Mouse (Mus musculus) thymus, postnatal 10 days (tissue): ENCODE measurements at regions not wholly inside any gene's neighbourhood (a gene's known extent, or its start where the extent isn't known, plus 50 kb on each side); places are given as distances from the start of the nearest gene placed in this dataset.

ENCODE experiments used
- DNase-seq, 2 experiments: peaks; one replicate each; pipeline ENCODE4 v3.0.0; 2021; ENCODE audit warnings: low spot score in 2 of 2

DNA sequence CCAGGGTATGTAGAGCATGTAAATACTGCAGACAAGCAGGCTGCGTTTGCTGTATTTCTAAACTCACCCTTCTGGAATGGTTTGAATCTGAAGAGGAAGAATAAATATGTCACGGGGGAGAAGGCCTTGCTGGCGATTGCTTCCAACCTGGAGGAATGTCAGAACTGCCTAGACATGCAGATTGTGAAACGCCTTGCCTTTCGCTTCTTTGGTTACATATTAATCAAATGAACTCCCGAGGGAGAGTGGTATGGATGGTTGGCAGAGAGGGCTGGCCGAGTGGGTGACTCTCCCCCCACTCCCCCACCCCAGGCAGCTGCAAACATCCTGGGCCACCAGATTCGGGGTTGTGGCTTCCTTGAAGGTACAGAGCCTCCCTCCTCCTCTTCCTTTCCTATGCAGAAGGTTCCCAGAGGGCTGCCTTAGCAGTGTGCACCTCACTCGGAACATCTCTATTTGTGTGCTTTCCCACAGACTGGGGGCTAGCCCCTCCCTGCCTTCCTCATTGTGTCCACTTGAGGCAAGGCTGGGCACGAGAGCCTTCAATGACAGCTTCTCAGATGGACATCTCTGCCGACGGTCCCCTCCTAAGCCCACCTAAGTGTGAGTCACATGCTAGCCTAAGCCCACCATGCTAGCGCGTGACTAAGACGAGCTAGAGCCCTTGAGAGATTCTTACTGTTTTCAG lies 93.3 kb downstream of the Zfp281 start:
- no peak for DNase-seq

DNA sequence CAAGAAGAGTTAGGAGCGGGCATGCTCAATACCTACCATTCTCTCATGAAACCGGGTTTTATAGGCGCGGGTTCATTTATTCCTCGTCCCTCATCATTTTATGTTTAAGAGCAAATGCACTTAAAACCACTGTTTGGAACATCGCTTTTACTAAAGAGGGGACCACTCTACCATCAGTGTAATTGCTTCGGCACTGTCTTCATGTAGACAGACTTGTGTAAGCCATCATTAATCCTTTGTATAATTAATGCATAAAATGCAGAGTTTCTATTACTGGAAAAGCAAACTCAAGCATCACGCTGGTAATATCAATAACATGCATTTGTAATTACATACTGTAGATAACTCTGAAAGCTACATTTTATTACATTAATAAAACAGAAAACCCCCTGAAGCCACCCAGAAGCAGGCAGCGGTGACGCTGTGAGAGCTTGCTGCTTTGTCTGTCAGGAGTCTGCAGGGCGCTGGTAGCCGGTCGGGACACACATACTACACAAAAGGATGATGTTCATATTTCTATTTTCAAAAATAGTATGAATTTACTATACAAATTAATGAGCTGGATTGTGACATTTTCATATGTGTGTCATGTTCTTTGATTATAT lies 99.2 kb downstream of the Zfp281 start:
- no peak for DNase-seq

DNA sequence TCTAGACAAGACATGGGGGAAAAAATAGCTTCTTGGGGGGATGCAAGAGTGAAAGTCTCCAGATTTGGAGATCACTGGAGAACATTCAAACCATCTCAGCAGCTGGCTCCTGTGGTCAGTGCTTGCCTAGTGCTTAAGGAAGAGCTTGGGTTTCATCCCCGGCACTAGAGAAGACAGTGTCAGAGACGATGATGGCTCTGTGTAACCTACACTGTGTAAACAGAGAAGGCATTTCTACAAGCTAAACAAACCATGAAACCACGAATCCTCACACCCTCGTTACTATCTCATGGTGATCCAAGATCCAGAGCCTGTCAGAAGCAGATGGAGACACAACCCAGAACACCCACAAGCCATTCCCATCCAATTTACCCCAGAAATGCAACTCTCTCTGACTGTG lies 100.5 kb downstream of the Zfp281 start:
- no peak for DNase-seq

DNA sequence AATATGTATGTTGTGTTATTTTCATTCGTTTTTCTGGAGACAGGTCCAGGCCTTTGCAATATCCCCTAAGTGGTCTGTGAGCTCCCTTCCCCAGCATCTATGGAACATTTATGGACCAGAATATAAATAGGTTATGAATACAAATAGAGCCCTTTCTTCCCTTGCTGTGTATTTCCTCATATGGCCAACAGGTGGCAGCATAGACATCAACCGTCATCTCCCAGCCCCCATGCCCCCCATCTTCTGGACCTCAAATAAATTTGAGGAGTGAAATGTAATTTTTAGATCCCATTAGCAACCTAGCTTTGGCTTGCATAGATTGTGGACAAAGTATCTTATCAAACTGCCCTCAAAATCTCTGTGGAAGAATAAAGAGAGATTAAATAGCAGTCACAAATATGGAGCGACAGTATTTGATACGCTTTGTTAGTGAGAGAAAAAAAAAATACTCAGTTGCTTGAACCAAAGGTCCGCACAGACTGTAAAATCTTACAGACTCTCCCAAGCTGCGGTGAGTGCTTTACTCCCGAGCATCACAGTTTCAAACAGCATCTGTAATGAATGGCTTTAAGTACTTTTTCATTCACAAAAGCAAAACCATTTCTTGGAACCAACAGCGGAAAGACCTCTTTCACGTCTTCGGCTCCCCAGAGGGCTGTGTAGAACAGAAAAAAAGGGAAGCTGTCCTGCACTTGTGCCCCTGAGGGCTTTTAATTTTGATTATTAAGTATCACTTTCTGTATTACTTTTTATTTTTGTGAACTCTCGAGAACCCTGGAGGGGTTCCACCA lies 101.6 kb downstream of the Zfp281 start:
- peak in 1 of 2 experiments; percentile 28 for DNase-seq

DNA sequence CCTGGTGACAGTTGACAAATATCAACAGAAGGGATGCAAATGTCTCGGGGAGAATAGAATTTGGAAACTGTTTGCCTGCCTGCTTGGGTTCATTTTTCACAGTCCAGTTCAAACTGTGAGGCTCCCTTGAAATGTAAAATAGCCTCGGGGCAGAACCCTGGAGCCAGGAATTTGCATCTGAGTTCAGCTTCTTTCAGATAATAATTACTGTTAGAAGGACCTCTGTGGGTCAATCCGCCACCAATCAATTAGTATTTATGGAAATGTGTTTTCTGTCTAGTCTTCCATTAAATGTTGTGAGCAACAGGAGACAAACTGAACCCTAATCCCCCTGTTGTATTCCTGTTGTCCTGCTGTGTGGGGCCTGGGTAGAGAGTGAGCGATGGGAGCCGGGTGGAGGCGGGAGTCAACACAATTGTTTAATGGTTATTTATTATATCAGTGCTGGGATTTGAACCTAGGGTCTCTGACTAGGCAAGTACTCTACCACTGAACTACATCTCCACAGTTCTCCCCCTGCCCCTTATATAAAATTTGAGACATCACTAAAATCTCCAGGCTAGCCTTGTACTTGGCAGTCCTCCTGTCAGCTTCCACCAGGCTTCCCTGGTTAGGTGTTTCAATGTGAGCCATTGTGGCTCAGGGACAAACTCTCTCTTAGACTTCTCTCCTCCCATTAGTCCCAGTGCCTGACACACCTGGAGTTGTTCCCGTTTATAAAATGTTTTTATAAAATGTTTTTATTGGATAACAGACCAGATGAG lies 103.3 kb downstream of the Zfp281 start:
- no peak for DNase-seq

DNA sequence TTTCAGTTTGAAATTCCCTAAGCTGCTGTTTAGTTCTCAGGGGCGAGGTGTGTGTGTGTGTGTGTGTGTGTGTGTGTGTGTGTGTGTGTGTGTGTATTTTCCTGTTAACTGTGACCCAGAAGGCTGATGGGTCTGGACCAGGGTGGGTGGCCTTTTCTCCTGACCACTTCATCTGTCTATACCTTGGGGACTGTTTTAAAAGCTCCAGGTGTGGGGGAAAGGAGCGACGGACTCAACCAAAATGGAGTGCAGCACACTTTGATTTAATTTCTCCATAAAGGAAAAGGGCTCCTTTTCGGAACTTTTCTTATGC lies 103.9 kb downstream of the Zfp281 start:
- no peak for DNase-seq

DNA sequence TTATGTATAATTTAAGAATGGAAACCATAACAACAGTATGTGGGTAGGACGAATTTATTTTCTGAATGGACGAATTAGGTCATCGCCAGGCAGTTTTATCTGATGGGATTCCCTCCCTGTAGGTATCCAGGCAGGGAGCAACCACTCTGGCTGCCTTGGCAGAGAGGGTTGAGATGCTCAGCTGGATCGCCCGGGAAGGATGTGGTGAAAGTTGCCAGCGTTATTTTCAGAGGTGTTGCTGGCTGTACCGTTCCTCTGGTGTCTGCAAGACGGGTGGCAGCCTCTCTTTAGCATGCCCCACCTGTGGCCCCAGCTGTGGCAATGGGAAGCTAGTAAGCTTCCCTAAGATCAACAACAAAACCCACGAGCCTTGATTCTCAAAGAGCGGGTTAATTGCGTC lies 105.9 kb downstream of the Zfp281 start:
- DNase-seq: peak; percentile 68 to 74

DNA sequence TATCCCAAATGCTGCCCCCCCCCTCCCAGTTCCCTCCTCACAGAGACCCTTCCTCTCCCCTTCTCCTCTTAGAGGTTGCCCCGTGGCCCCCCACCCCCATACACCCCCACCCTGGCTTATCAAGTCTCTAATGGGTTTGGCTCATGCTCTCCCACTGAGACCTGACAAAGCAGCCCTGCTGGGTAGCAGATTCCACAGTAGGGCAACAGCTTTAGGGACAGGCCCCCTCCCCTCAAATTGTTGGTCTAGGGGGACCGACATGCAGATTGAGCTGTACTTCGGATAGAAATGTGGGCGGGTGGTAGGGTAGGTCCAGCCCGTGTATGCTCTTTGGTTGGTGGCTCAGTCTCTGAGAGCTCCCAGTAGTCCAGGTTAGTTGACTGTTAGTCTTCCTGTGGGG lies 113.3 kb downstream of the Zfp281 start:
- DNase-seq: no peak

DNA sequence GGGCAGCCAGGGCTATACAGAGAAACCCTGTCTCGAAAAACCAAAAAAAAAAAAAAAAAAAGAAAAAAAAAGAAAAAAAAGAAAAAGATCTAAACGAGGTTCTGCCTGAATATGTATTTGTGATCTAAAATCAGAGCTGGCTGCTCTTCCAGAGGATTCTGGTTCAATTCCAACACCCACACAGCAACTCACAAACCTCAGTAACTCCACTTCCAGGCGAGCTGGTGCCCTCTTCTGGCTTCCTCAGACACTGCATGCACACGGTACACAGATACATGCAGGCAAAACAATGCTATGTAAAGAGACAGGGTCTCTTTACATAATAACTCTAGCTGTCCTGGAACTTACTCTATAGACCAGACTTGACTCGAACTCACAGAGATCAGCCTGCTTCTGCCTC lies 114.8 kb downstream of the Zfp281 start:
- DNase-seq: peak; percentile 31 to 67

DNA sequence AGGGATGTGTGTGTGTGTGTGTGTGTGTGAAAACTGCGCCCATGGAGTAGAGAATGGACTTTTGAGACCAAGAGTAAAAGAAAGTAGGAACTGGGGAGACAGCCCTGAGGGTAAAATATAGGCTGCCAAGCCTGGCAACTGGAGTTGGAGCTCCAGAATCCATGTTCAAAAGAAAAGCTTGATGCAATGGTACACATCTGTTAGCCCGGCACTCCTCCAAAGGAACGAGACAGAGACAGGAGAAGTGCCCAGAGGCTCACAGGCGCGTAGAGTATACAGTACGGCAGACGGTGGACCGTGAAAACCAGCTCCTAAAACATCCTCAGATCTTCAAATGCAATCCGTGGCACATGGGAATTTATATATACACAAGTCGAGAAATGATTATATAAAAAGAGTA lies 116.4 kb downstream of the Zfp281 start:
- DNase-seq: no peak

DNA sequence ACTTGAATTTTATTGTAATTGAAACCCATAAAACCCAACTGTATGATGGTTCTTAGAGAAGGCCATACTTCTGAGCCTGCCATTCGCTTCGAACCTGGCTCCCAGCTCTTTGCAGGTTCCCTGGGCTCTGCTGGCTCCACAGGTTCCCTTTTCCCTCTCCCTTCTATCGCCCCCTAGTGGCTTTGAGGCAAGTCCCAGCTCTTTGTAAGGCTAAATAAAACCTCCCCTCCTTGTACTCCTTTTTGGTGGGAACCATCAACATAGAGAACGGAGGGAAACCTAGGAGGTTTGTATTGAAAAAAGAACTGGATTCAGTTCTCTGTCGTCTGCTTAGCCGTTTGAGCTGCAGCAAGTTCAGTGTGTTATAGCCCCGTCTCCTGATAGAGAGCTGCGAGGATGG lies 124.5 kb downstream of the Zfp281 start:
- peak; percentile 12 to 77 for DNase-seq

DNA sequence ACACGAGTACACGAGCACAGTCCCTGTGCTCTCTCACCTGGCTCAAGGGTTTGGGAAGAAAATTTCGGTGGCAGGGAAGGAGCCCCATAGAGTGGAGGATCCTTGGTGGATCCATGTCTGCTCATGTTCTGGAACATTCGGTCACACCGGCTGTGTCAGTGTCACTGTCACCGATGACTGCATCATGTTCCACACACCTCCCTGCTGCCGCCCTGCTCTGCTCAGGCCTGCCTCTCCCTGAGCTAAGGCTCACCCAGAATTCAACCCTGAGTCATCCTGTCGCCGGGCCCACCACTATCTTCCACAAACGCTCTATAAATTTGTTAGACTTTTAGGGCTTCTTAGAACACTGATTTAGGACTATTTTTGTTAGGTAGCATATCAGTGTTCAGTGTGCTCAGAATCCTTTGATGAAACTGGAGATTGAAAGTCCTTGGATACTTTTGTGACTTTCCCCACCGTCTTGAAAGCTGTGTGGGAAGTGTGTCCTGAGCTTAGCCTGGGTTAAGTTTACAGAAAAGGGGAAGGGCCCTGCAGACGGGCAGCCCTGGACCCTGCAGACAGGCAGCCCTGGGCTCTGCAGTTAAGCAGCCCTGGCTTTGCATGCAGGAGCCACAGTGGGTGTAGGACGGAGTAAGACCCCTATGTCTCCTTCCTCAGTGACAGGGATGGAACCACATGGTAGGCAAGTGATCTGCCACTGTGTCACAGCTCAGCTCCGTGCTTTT lies 126.9 kb downstream of the Zfp281 start:
- no peak for DNase-seq

DNA sequence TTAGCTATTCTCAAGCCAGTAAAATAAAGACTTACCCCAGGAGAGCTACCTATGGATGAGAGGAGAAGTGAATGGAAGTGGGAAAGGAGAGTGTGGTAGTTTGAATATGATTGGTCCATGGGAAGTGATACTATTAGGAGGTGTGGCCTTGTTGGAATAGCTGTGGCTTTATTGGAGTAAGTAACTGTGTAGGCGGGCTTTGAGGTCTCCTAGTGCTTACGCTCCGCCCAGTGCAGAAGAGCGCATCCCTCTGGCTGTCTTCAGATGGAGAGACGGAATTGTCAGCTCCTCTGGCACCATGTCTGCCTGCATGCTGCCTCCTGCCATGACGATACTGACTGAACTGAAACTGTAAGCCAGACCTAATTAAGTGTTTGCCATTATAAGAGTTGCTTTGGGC lies 129.6 kb downstream of the Zfp281 start:
- DNase-seq: no peak

DNA sequence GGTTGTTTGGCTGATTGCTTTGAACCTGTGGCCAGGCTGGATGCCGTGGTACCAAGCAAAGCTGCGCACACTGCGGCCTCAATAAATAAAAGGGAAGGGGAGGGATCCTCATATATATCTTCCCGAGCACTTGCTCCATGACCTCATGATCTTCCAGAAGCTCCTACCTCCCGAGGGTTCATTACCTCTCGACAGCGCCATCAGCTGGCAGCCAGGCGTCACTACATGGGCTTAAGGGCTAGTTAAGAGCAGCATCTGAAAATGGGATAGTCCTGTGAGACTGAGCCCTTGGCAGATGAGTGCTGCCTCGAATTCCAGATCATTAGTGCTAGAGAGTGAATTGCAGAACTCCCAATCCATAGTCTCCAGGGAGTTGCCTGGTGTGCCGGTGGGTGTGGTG lies 134.0 kb downstream of the Zfp281 start:
- no peak for DNase-seq

DNA sequence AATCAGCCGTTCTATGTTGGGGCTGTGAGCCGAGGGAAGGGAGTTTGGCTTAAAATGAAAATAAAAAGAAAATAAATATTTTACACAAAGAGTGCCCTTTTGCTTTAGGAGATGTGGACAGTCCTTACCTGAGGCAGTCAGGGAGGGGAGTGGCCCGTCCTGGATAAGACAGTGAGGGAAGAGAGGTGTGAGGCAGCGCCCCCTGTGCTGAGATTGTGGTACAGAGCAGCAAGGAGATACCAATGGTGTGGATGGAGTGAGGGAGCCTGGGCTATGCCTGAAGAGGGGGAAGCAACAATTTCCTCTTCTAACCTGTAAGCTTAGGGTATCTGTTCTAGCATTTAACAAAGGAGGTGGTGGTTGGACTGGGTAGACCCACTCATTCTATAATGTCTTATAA lies 134.5 kb downstream of the Zfp281 start:
- no peak for DNase-seq

DNA sequence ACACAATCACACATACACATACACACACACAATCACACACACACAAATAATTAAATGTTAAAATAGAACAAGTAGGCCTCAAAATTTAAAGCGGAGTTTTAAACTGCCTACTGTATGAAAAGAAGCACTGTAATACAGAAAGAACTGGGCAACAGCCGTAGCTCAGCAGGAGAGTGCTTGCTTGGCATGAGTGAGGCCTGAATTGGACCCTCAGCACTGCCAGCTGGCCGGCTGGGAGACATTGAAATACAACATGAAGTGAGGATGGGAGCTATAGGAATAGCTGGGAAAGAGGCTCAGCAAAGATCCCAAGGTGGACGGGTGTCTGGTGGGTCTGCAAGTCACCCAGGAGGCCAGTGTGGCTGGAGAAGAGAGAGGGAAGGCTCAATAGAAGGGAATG lies 136.8 kb downstream of the Zfp281 start:
- no peak for DNase-seq

DNA sequence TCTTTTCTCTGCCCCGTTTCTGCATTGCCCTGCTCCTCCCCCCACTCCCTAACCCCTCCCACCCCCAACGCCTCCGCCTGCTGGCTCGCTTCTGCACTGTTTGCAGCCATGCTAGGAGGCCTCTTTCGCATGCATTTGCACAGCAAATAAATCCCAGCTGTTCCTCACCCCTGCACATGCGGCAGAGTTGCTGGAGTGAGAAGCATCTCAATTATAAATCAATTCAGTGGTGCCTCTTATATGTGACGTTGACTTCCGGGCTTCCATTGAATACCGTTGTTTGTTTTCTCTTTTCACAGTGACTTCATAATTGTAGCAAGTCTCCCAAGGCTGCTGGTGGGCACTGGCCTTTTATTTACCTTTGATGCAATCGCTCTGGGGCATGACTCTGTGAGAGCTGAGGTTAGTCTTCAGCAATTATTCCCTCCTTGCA lies 144.3 kb downstream of the Zfp281 start:
- DNase-seq: no peak

DNA sequence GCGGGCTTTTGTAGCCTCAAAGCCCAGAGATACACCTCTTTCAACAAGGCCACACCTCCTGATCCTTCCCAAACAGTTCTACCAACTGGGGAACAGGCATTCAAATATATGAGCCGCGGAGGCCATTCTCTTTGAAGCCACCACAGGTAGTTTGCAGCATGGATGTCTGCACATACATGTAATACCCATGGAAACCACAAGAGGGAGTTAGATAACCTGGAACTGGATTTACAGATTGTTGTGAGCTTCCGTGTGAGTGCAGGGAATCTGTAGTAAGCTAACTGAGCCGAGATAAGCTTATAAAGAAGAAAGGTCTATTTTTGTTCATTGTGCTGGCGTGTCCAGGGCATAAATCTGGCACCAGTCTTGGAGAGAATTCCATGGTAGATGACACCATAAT lies 149.0 kb downstream of the Zfp281 start:
- no peak for DNase-seq

DNA sequence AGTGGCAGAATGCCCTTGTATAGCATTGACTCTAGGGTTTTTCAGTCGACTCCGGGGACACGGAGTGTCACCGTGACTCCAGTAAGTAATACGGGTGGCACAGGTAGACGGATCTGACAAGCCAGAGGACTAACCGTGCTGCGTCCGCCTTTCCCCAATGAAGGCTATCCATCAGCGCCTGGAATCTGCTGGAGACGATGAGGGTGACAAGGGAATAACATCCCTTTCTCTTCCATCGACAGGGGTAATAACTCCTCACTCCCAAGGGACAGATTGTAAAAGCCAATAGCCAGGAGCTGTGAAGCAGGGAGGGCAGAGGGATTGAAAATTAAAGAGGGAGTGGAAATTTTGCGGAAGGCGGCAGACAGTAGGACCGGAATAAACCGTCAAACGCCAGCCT lies 151.5 kb downstream of the Zfp281 start:
- no peak for DNase-seq

DNA sequence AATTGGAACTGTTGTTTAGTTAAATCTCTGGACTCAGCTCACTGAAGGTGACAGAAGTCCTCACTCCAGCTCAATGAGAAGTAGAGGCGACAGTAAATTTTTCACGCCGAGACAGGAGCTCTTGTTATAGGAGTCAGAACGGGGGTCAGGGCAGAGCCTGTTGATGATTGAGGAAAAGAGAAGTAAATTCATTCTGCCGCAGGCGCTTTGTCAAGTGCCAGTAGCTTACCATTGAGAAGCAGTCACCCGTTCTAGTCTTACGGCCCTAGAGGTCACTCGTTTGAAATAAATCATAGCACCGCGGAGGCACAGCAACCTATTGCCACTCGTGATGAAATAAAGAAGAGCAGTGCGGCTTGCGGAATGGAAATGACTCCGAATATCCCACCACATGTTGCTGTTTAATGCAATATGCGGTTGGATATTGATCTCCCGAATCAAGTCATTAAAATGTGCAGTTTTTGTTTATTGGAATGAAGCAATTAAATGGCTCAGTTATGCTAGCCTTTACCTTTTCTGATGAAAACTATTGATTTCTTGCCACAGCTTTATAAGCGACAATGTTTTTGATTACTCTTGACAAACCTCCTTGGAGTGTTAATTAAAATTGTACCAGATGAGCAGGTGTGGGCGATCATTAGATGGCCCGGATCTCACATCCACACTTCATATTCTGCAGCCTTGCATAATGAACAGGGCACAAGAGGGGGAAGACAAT lies 152.7 kb downstream of the Zfp281 start:
- no peak for DNase-seq

DNA sequence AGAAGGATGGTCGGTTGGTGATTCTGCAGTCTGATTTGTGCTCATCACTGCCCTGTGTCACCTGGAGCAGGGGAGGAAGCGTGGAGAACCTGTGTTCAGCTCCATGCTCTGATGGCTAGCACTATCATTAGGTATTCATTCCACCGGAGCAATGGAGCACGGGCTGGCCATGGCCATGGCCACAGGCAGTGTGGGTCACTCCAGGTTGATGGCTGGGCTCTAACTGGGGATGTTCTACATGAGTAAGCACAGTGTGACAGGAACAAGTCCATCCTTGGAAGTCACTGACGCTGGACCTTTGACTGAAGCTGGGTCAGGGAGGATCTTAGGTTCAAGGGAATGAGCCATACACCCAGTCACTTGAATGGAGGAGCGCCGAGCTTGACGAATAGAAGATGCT lies 154.7 kb downstream of the Zfp281 start:
- DNase-seq: no peak
